Mouse (Mus musculus): ENCODE measurements around the gene Spry2. TPM values are rescaled to one million over a fixed set of nuclear protein-coding genes. Genes with fewer than 3 reads are reported as not detected.
A peak's percentile ranks its signal among the peaks of the same experiment; 100 is the strongest.

The Spry2 gene
- polyA plus RNA-seq, 1 experiment from 2014 or later: 6.6 TPM

DNA sequence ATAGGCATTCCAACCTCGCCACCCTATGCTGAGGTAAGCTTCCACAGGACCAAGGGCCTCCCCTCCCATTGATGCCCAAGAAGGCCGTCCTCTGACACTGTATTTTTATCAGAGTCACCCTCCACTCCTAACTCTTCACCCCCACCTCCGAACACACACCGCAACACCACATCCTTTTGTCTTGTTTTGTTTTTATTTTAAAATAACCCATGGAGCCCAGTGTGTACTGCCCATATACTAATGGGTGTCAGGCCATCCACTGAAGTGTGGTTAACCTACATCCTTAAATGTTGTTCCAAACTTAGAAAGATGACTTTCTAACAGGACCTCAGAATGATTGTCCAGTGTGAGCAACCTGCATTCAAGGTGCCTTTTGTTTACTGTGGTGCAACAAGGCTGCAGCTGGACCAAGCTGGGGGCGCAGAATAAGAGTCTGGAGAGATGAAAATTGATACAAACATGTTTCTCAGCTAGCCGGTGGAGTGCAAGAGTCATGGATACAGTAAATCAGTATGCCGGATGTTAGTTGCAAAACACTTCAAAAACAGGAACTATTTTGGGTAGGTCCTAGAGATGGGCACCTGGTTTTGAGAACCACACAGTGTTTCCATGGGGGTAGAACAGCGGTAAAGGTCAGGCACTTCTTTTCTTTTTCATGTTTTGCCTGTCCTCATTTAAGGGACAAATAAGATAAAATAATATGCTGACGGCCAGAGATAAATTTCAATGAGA lies 9.8 kb downstream of the Spry2 start:
- no peak for ATAC-seq
- H3K4me2 ChIP-seq: no peak overlapping the region
- no peak overlapping the region for H3K9ac ChIP-seq
- 56% methylated on average over 9 of the region's 9 CpGs for WGBS (ENCODE audit: insufficient replicate concordance)
- no peaks in the 10 kb centered on the region for H3K4me1 ChIP-seq
- no peaks in the 10 kb centered on the region for H3K9me3 ChIP-seq (replicated peaks)
- H3K27ac ChIP-seq: no peak overlapping the region
- H3K36me3 ChIP-seq: no peaks in the 10 kb centered on the region
- no peak overlapping the region for H3K4me3 ChIP-seq
- H3K27me3 ChIP-seq (replicated peaks): no peaks in the 10 kb centered on the region; the same call in 1 of the 2 replicates

DNA sequence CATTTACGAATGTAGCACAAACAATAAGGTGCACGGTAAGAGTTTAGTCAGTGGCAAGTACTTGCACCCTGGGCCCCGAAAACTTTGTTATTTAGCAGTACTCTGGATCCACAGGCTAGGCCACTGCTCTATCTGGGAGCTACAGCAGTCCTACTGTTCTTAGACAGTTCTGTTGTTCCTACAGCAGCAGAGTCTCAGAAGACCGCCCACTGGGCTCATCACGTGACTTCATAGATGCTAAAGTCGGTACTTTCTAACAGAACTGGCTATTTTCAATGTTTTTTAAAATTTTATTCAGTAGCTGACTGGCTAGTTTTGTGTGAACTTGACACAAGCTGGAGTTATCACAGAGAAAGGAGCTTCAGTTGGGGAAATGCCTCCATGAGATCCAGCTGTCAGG lies 11.4 kb downstream of the Spry2 start:
- no peak overlapping the region for H3K4me2 ChIP-seq
- no peak overlapping the region for H3K27ac ChIP-seq
- ATAC-seq: no peak
- no peaks in the 10 kb centered on the region; the same call in 1 of the 2 replicates for H3K27me3 ChIP-seq (replicated peaks)
- H3K36me3 ChIP-seq: no peaks in the 10 kb centered on the region
- H3K4me3 ChIP-seq: no peak overlapping the region
- H3K9me3 ChIP-seq (replicated peaks): no peaks in the 10 kb centered on the region
- no peak overlapping the region for H3K9ac ChIP-seq
- WGBS (ENCODE audit: insufficient replicate concordance): 53% methylated on average over 6 of the region's 6 CpGs
- no peaks in the 10 kb centered on the region for H3K4me1 ChIP-seq

DNA sequence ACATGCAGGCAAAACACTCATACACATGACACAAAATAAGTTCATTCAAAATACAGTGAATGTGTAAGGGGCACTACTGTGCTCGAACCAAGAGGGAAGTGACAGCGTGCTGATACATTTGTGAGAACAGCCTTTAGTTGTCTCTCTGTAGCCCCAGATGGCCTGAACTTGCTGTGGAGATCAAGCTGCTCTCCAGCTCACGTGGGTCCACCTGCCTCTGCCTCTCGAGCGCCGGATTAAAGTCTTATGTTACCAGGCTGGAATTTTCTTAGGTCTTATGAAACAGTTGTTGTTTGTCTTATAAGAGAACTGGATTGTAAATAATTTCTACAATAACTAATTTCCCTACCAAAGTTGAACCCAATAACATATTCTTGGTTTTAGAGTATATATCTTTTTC lies 13.4 kb downstream of the Spry2 start:
- H3K4me2 ChIP-seq: no peak overlapping the region
- no peak for ATAC-seq
- H3K27me3 ChIP-seq (replicated peaks): no peaks in the 10 kb centered on the region; the same call in 1 of the 2 replicates
- H3K9me3 ChIP-seq (replicated peaks): no peaks in the 10 kb centered on the region
- WGBS (ENCODE audit: insufficient replicate concordance): 69% methylated on average over 6 of the region's 6 CpGs
- H3K9ac ChIP-seq: no peak overlapping the region
- H3K4me3 ChIP-seq: no peak overlapping the region
- H3K36me3 ChIP-seq: no peaks in the 10 kb centered on the region
- H3K4me1 ChIP-seq: no peaks in the 10 kb centered on the region
- H3K27ac ChIP-seq: no peak overlapping the region

- Histone ChIP-seq H3K27ac (no peak overlapping the region), H3K9me3 (replicated peaks) (no peaks in the 10 kb centered on the region), H3K27me3 (replicated peaks) (no peaks in the 10 kb centered on the region), H3K4me2 (no peak overlapping the region), H3K36me3 (no peaks in the 10 kb centered on the region), H3K4me3 (no peak overlapping the region), H3K4me1 (no peaks in the 10 kb centered on the region), H3K9ac (no peak overlapping the region)
- WGBS (ENCODE audit: insufficient replicate concordance): 74% methylated on average over 10 of the region's 10 CpGs
- ATAC-seq: no peak
These were observed 18.3 kb downstream of the Spry2 start for GRCm38 (mm10) chr14:105878359-105878758.

DNA sequence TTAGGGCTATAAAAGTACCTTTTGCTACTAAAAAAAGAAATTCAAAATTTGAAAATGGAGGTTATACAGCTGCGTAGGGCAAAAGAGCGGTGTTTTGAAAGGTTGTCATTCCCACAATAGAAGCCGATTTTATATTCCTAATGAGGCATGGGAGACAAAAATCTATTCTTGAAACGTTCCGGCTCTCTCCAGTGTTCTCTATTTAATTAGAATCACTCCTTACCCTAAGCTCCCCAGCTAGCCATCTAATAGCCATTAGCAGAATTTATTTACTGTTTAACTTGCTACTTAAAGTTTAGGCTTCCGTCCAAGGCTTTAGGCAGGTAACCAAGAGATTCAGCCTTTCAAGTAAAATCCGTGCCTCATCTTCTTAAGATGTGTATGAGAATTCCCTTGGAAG lies 20.2 kb downstream of the Spry2 start:
- Histone ChIP-seq H3K4me1 (no peaks in the 10 kb centered on the region), H3K4me2 (no peak overlapping the region), H3K9me3 (replicated peaks) (no peaks in the 10 kb centered on the region)

DNA sequence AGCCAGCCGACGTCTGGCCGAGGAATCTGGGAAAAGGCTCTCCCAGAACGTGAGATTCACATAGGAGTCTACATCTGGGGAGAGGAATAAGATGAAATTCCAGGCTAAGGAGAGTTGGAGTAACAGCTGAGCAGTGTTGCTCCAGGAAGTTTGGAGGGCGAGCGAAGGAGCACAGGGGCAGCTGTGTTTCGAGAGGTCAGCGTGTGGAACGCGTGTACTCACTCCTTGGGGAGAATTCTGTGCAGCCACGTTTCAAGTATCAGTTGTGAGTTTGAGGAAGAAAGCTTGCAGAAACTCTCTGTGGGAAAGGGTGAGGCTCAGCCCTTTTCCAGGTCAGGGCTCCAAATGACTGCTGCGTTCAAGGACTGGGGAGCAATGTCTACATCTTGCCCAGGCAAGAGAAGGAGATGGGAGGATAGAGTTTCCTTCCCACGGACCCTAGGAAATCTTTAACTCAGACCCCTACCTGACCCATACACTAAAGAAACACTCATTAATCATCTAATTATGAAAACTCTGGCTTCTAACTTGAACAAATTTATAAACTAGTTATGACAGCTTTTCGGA lies 26.2 kb downstream of the Spry2 start:
- H3K27ac ChIP-seq: no peak overlapping the region
- ATAC-seq: no peak
- WGBS (ENCODE audit: insufficient replicate concordance): 75% methylated on average over 14 of the region's 14 CpGs
- no peaks in the 10 kb centered on the region for H3K27me3 ChIP-seq (replicated peaks)
- no peaks in the 10 kb centered on the region for H3K9me3 ChIP-seq (replicated peaks)
- no peak overlapping the region for H3K4me3 ChIP-seq
- no peak overlapping the region for H3K9ac ChIP-seq
- H3K4me2 ChIP-seq: no peak overlapping the region
- no peaks in the 10 kb centered on the region for H3K4me1 ChIP-seq
- no peaks in the 10 kb centered on the region for H3K36me3 ChIP-seq

More for the DNA sequence above, 20.2 kb downstream of the Spry2 start:
- Histone ChIP-seq H3K27me3 (replicated peaks) (no peaks in the 10 kb centered on the region), H3K9ac (no peak overlapping the region), H3K27ac (no peak overlapping the region), H3K4me3 (no peak overlapping the region), H3K36me3 (no peaks in the 10 kb centered on the region)
- ATAC-seq: no peak
- 76% methylated on average over 7 of the region's 7 CpGs for WGBS (ENCODE audit: insufficient replicate concordance)

DNA sequence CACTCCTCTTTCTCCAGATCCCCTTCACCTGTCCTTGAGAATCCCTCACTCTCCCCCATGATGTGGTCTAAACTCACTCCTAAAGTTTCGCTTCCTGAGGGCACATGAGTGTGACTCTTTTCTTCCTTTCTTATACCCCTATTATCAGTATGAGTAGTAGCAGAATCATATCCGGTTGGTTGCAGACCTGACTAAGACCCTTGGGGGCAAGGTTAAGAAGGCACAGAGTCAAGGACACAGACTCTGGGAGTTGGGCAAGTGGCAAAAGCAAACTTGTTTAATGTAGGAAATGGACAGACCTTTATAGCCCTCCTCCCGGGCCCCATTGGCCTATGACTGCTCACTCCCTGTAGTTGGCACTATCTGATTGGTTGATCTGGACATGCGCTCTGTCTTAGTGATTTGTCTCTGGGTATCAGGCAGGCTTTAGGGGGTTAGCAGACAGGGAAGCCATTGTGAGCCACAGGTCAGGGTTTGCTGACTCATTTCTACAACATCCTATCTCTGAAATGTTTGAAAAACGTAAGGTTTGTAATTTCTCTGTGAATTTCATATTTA lies 31.2 kb downstream of the Spry2 start:
- Histone ChIP-seq H3K4me3 (no peak overlapping the region), H3K9ac (no peak overlapping the region), H3K4me1 (no peaks in the 10 kb centered on the region), H3K9me3 (replicated peaks) (no peaks in the 10 kb centered on the region), H3K27me3 (replicated peaks) (no peaks in the 10 kb centered on the region), H3K4me2 (no peak overlapping the region), H3K36me3 (no peaks in the 10 kb centered on the region), H3K27ac (no peak overlapping the region)
- 74% methylated on average over 5 of the region's 5 CpGs for WGBS (ENCODE audit: insufficient replicate concordance)
- ATAC-seq: no peak

DNA sequence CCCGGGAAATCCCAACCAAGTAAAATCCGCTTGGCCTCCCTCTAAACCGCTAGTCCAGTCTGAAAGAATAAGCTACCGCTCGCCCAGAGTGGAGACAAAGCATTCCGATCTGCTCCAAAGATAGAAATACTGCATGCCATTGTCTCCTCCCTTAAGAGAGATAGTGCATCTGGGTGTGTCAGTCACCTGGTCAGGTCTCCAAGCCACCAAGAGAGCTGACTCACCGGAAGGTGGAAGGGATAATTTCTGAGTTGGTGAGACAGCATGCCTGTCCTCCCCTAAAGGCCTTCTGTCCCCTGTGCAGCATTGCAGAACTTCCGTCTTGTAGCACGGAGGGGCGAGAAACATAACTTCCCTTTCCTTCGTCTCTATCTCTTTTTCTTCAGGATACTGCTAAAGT lies 34.4 kb downstream of the Spry2 start:
- no peak overlapping the region for H3K4me3 ChIP-seq
- no peak for ATAC-seq
- 0 out of 2 replicates have a peak, but pooled peaks cover 4% of the 10 kb centered on the region for H3K4me1 ChIP-seq
- no peaks in the 10 kb centered on the region for H3K9me3 ChIP-seq (replicated peaks)
- H3K27me3 ChIP-seq (replicated peaks): no peaks in the 10 kb centered on the region
- no peak overlapping the region for H3K9ac ChIP-seq
- H3K4me2 ChIP-seq: no peak overlapping the region
- no peaks in the 10 kb centered on the region for H3K36me3 ChIP-seq
- 32% methylated on average over 11 of the region's 11 CpGs for WGBS (ENCODE audit: insufficient replicate concordance)
- H3K27ac ChIP-seq: no peak overlapping the region

DNA sequence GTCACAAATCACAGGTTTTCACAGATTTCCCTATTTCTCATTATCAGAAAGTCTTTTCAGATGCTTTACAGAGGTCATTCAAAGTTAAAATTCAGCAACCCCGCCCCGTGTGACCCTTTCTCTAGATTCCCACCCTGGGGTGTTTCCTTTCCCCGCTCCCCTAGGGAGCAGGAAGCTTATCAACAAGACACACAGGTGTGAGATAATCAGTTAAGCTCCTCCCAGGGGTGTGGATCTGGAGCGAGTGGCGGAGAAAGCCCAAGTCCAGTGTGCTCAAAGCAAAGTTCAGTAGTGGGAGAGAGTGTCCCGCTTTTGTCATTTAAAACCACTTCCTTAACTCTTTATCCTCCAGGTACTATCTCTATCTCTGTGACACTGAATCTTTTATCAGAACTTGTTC lies 35.7 kb downstream of the Spry2 start:
- WGBS (ENCODE audit: insufficient replicate concordance): 15% methylated on average over 6 of the region's 6 CpGs
- Histone ChIP-seq H3K9ac (no peak overlapping the region), H3K9me3 (replicated peaks) (no peaks in the 10 kb centered on the region), H3K27ac (no peak overlapping the region), H3K4me3 (no peak overlapping the region), H3K27me3 (replicated peaks) (no peaks in the 10 kb centered on the region), H3K4me2 (no peak overlapping the region), H3K36me3 (no peaks in the 10 kb centered on the region), H3K4me1 (0 out of 2 replicates have a peak, but pooled peaks cover 4% of the 10 kb centered on the region)
- peak; percentile 49; the same call in 1 of the 2 replicates for ATAC-seq

GRCm38 (mm10) chr14:105860276-105860675 lies 36.3 kb downstream of the Spry2 start:
- no peak overlapping the region for H3K4me2 ChIP-seq
- no peak for ATAC-seq
- H3K9ac ChIP-seq: no peak overlapping the region
- 0 out of 2 replicates have a peak, but pooled peaks cover 4% of the 10 kb centered on the region for H3K4me1 ChIP-seq
- H3K36me3 ChIP-seq: no peaks in the 10 kb centered on the region
- H3K27me3 ChIP-seq (replicated peaks): no peaks in the 10 kb centered on the region
- no peak overlapping the region for H3K4me3 ChIP-seq
- WGBS (ENCODE audit: insufficient replicate concordance): 75% methylated on average over 4 of the region's 4 CpGs
- no peaks in the 10 kb centered on the region for H3K9me3 ChIP-seq (replicated peaks)
- H3K27ac ChIP-seq: no peak overlapping the region

DNA sequence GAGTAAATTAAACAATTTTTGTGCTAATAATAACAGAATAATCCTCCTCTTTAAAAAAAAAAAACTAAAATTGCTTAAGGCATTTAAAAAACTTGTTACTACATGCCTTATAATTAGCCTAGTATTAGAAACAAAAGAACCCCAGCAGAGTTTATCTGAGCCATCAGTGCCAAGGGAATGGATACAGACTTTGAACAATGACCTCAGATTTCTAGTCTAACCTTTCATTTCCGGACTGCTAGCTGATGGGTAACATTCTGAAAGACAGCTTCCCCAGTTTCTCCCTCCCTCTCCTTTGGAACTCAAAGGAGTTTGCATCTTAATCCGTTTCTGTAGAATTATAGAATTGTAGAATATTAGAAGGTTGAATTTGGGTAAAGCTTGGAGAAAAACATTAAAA lies 36.7 kb downstream of the Spry2 start:
- Histone ChIP-seq H3K9me3 (replicated peaks) (no peaks in the 10 kb centered on the region), H3K36me3 (no peaks in the 10 kb centered on the region), H3K4me2 (no peak overlapping the region), H3K27me3 (replicated peaks) (no peaks in the 10 kb centered on the region), H3K9ac (no peak overlapping the region), H3K4me3 (no peak overlapping the region), H3K27ac (no peak overlapping the region), H3K4me1 (0 out of 2 replicates have a peak, but pooled peaks cover 4% of the 10 kb centered on the region)
- ATAC-seq: no peak
- 28% methylated on average over 2 of the region's 2 CpGs for WGBS (ENCODE audit: insufficient replicate concordance)

- WGBS (ENCODE audit: insufficient replicate concordance): 23% methylated on average over 4 of the region's 4 CpGs
These were observed 37.3 kb downstream of the Spry2 start for GRCm38 (mm10) chr14:105859368-105859767.

More at GRCm38 (mm10) chr14:105859368-105859767, 37.3 kb downstream of the Spry2 start:
- H3K27ac ChIP-seq: no peak overlapping the region
- no peaks in the 10 kb centered on the region for H3K9me3 ChIP-seq (replicated peaks)
- no peak overlapping the region for H3K9ac ChIP-seq
- no peak for ATAC-seq
- H3K4me3 ChIP-seq: no peak overlapping the region
- no peak overlapping the region for H3K4me2 ChIP-seq
- 0 out of 2 replicates have a peak, but pooled peaks cover 4% of the 10 kb centered on the region for H3K4me1 ChIP-seq
- no peaks in the 10 kb centered on the region for H3K27me3 ChIP-seq (replicated peaks)
- H3K36me3 ChIP-seq: no peaks in the 10 kb centered on the region
